Mouse (Mus musculus): ENCODE data around the gene Cyp1a2. TPM values are rescaled to one million over a fixed set of nuclear protein-coding genes. Genes with fewer than 3 reads are reported as not detected.

Gene Cyp1a2
- polyA plus RNA-seq, 1 experiment from 2014 or later: not detected

GRCm38 (mm10) chr9:57653283-57653682, 30.2 kb downstream of the Cyp1a2 start, which contains the start of gene Csk:
Gene Csk, minus strand, starts transcription at chr9:57653631.
- no peak within 1 kb of the TSS for H3K27ac ChIP-seq (ENCODE audit: low read depth, low read length)
- H3K9me3 ChIP-seq (ENCODE audit: control insufficient read depth): no peaks in the 10 kb centered on the region
- H3K4me3 ChIP-seq (ENCODE audit: low read depth, low read length): no peak within 1 kb of the TSS
- no peak for TF ChIP-seq CTCF (IDR thresholded peaks at IDR 0.05; ENCODE audit: low read depth)
- no peaks in the 10 kb centered on the region for H3K36me3 ChIP-seq (ENCODE audit: control insufficient read depth, insufficient read depth)
- no peak within 1 kb of the TSS for H3K9ac ChIP-seq (ENCODE audit: low read depth, low read length)
- H3K27me3 ChIP-seq (replicated peaks; ENCODE audit: control insufficient read depth, insufficient read depth, low read length): no peaks in the 10 kb centered on the region
- ATAC-seq: no peak
- WGBS: 54% methylated on average over 5 of the region's 5 CpGs
- no peak within 1 kb of the TSS for H3K4me2 ChIP-seq (replicated peaks; ENCODE audit: low read depth)
- no peaks in the 10 kb centered on the region; the same call in 1 of the 2 replicates for H3K4me1 ChIP-seq (replicated peaks; ENCODE audit: control insufficient read depth, insufficient read depth, low read length)

GRCm38 (mm10) chr9:57652855-57653254, 30.6 kb downstream of the Cyp1a2 start:
- Histone ChIP-seq H3K9me3 (ENCODE audit: control insufficient read depth) (no peaks in the 10 kb centered on the region), H3K36me3 (ENCODE audit: control insufficient read depth, insufficient read depth) (no peaks in the 10 kb centered on the region), H3K4me3 (ENCODE audit: low read depth, low read length) (no peak overlapping the region), H3K4me1 (replicated peaks; ENCODE audit: control insufficient read depth, insufficient read depth, low read length) (no peaks in the 10 kb centered on the region; the same call in 1 of the 2 replicates), H3K4me2 (replicated peaks; ENCODE audit: low read depth) (no peak overlapping the region), H3K27ac (ENCODE audit: low read depth, low read length) (no peak overlapping the region), H3K27me3 (replicated peaks; ENCODE audit: control insufficient read depth, insufficient read depth, low read length) (no peaks in the 10 kb centered on the region), H3K9ac (ENCODE audit: low read depth, low read length) (no peak overlapping the region)
- 81% methylated on average over 3 of the region's 3 CpGs for WGBS
- ATAC-seq: no peak
- TF ChIP-seq CTCF (IDR thresholded peaks at IDR 0.05; ENCODE audit: low read depth): no peak

DNA sequence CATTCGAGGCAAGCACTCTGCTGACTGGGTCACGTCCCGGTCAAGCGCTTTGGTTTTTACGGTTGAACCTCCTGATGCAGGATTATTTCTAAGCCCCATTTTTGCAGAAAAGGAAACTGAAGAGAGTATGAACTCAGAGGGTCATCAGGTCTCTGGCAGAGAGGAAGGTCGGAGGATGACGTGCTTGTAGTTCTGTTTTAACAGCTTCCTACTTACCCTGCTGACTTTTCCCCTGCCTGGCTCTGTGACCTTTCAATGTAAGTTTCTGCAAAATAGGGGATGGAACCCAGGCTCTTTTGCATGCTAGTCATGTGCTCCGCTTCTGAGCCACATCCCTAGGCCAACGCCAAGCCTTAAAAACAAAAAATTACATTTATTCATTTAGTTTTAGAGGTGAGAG, 31.2 kb downstream of the Cyp1a2 start:
- peaks cover 1% of the 10 kb centered on the region; the same call in 1 of the 2 replicates for H3K4me1 ChIP-seq (replicated peaks; ENCODE audit: control insufficient read depth, insufficient read depth, low read length)
- no peak overlapping the region for H3K4me3 ChIP-seq (ENCODE audit: low read depth, low read length)
- H3K36me3 ChIP-seq (ENCODE audit: control insufficient read depth, insufficient read depth): no peaks in the 10 kb centered on the region
- H3K9ac ChIP-seq (ENCODE audit: low read depth, low read length): no peak overlapping the region
- no peak for ATAC-seq
- no peak overlapping the region for H3K27ac ChIP-seq (ENCODE audit: low read depth, low read length)
- no peaks in the 10 kb centered on the region for H3K27me3 ChIP-seq (replicated peaks; ENCODE audit: control insufficient read depth, insufficient read depth, low read length)
- WGBS: 74% methylated on average over 9 of the region's 9 CpGs
- no peak overlapping the region for H3K4me2 ChIP-seq (replicated peaks; ENCODE audit: low read depth)
- no peak for TF ChIP-seq CTCF (IDR thresholded peaks at IDR 0.05; ENCODE audit: low read depth)
- H3K9me3 ChIP-seq (ENCODE audit: control insufficient read depth): no peaks in the 10 kb centered on the region

GRCm38 (mm10) chr9:57650786-57651311, 32.7 kb downstream of the Cyp1a2 start:
- Histone ChIP-seq H3K36me3 (ENCODE audit: control insufficient read depth, insufficient read depth) (no peaks in the 10 kb centered on the region), H3K9ac (ENCODE audit: low read depth, low read length) (no peak overlapping the region), H3K9me3 (ENCODE audit: control insufficient read depth) (no peaks in the 10 kb centered on the region), H3K27ac (ENCODE audit: low read depth, low read length) (no peak overlapping the region; the same call in 1 of the 2 replicates), H3K27me3 (replicated peaks; ENCODE audit: control insufficient read depth, insufficient read depth, low read length) (no peaks in the 10 kb centered on the region), H3K4me1 (replicated peaks; ENCODE audit: control insufficient read depth, insufficient read depth, low read length) (peaks cover 8% of the 10 kb centered on the region), H3K4me2 (replicated peaks; ENCODE audit: low read depth) (no peak overlapping the region), H3K4me3 (ENCODE audit: low read depth, low read length) (no peak overlapping the region)
- ATAC-seq: no peak
- WGBS: 33% methylated on average over 6 of the region's 6 CpGs
- TF ChIP-seq CTCF (IDR thresholded peaks at IDR 0.05; ENCODE audit: low read depth): no peak

GRCm38 (mm10) chr9:57650130-57650785, 33.2 kb downstream of the Cyp1a2 start:
- WGBS: 91% methylated on average over 6 of the region's 6 CpGs
- Histone ChIP-seq H3K27ac (ENCODE audit: low read depth, low read length) (no peak overlapping the region), H3K4me1 (replicated peaks; ENCODE audit: control insufficient read depth, insufficient read depth, low read length) (peaks cover 8% of the 10 kb centered on the region), H3K36me3 (ENCODE audit: control insufficient read depth, insufficient read depth) (no peaks in the 10 kb centered on the region), H3K9ac (ENCODE audit: low read depth, low read length) (no peak overlapping the region), H3K4me3 (ENCODE audit: low read depth, low read length) (no peak overlapping the region), H3K9me3 (ENCODE audit: control insufficient read depth) (no peaks in the 10 kb centered on the region), H3K27me3 (replicated peaks; ENCODE audit: control insufficient read depth, insufficient read depth, low read length) (no peaks in the 10 kb centered on the region), H3K4me2 (replicated peaks; ENCODE audit: low read depth) (no peak overlapping the region)
- no peak for TF ChIP-seq CTCF (IDR thresholded peaks at IDR 0.05; ENCODE audit: low read depth)
- ATAC-seq: no peak

- ATAC-seq: no peak
- H3K4me2 ChIP-seq (replicated peaks; ENCODE audit: low read depth): 0 out of 2 replicates have a peak overlapping the region, but pooled peaks have one; percentile 21
- no peaks in the 10 kb centered on the region for H3K9me3 ChIP-seq (ENCODE audit: control insufficient read depth)
- no peak overlapping the region for H3K9ac ChIP-seq (ENCODE audit: low read depth, low read length)
- H3K4me1 ChIP-seq (replicated peaks; ENCODE audit: control insufficient read depth, insufficient read depth, low read length): peaks cover 18% of the 10 kb centered on the region
- no peak for TF ChIP-seq CTCF (IDR thresholded peaks at IDR 0.05; ENCODE audit: low read depth)
- H3K27me3 ChIP-seq (replicated peaks; ENCODE audit: control insufficient read depth, insufficient read depth, low read length): no peaks in the 10 kb centered on the region
- no peaks in the 10 kb centered on the region for H3K36me3 ChIP-seq (ENCODE audit: control insufficient read depth, insufficient read depth)
- peak overlapping the region; percentile 0; the same call in 1 of the 2 replicates for H3K27ac ChIP-seq (ENCODE audit: low read depth, low read length)
- WGBS: 45% methylated on average over 4 of the region's 4 CpGs
- no peak overlapping the region for H3K4me3 ChIP-seq (ENCODE audit: low read depth, low read length)
Measured at GRCm38 (mm10) chr9:57647286-57648108, 36.0 kb downstream of the Cyp1a2 start.

All from intestine, postnatal 0 days (tissue).